10 mouse cellular contexts compared by ENCODE assay signal in genomic region chr11:81371545-81371944, GRCm38 (mm10).
A peak's percentile ranks its signal among the peaks of the same experiment; 100 is the strongest.
DNase-seq lines count a peak whose midpoint lies in the region; ATAC-seq lines count a peak whose summit lies in the region.
"Had no signal": no experiment of that assay in that cellular context is flagged by ENCODE, and none has a peak within 500 bp of the region (broad histone marks: within the 10 kb centered on the region; RNA-seq: fewer than 3 reads in every experiment).

No protein-coding gene starts in this region.

- intact Hi-C loops in heart, postnatal 14 days (cut with DNase I): loop anchor here (5.0 to 10.0 kb wide), 2 partner anchors 241 to 467 kb away; no protein-coding TSS in a partner anchor

- no peak overlapping the region for H3K9ac ChIP-seq in kidney, embryonic 14.5 days (ENCODE audit: low read depth, low read length)

- H3K27ac ChIP-seq in kidney, embryonic 14.5 days (ENCODE audit: low read depth, low read length): no peak overlapping the region

- no peaks in the 10 kb centered on the region for H3K36me3 ChIP-seq in kidney, embryonic 14.5 days (ENCODE audit: control insufficient read depth, insufficient read depth, low read length)

- 5% methylated on average over 8 of the region's 8 CpGs for WGBS in kidney, embryonic 14.5 days

- no peaks in the 10 kb centered on the region for H3K9me3 ChIP-seq in kidney, embryonic 14.5 days (ENCODE audit: control insufficient read depth, low read length)

- H3K4me2 ChIP-seq in kidney, embryonic 14.5 days (replicated peaks; ENCODE audit: low read depth, low read length): no peak overlapping the region

- no peak overlapping the region for H3K4me3 ChIP-seq in kidney, embryonic 14.5 days (ENCODE audit: low read length)

- ATAC-seq in kidney, embryonic 14.5 days (ENCODE audit: low FRiP score, low TSS enrichment): peak; percentile 34
- no peak for ATAC-seq in CD4-positive, CD25-positive, alpha-beta regulatory T cell, adult 4 months
- ATAC-seq: lung, postnatal 0 days had no signal

- DNase-seq in heart, postnatal 14 days: peak; percentile 14 to 15
- no peak for DNase-seq in heart, adult 9 months (ENCODE audit: low spot score in 2 of 2)
- peak; percentile 17 for DNase-seq in 3T3-L1 (ENCODE audit: low read depth, low spot score)
- DNase-seq in adrenal gland, adult 8-10 months: peak; percentile 53
- no peak for DNase-seq in ovary, adult 18-20 months (ENCODE audit: low spot score)
- no peak for DNase-seq in spleen, postnatal 10 days (ENCODE audit: low spot score in 2 of 2)
- DNase-seq: thymus, postnatal 25 days had no signal

- peaks cover 34% of the 10 kb centered on the region for H3K4me1 ChIP-seq in kidney, embryonic 14.5 days (ENCODE audit: control insufficient read depth, insufficient read depth, low read length)

- H3K27me3 ChIP-seq in kidney, embryonic 14.5 days (ENCODE audit: control insufficient read depth, insufficient read depth, low read length): no peaks in the 10 kb centered on the region

Comparison
In these comparisons a context has a peak if more than half of its experiments do, and no peak if none do; other contexts are left out.
1. DNase-seq: peak in heart, postnatal 14 days (2 of 2), 3T3-L1 (single experiment) and adrenal gland, adult 8-10 months (single experiment); none in heart, adult 9 months (0 of 2), ovary, adult 18-20 months (single experiment) and spleen, postnatal 10 days (0 of 2).